Mouse (Mus musculus): ENCODE measurements around the gene Tada2b.

Gene Tada2b

DNA sequence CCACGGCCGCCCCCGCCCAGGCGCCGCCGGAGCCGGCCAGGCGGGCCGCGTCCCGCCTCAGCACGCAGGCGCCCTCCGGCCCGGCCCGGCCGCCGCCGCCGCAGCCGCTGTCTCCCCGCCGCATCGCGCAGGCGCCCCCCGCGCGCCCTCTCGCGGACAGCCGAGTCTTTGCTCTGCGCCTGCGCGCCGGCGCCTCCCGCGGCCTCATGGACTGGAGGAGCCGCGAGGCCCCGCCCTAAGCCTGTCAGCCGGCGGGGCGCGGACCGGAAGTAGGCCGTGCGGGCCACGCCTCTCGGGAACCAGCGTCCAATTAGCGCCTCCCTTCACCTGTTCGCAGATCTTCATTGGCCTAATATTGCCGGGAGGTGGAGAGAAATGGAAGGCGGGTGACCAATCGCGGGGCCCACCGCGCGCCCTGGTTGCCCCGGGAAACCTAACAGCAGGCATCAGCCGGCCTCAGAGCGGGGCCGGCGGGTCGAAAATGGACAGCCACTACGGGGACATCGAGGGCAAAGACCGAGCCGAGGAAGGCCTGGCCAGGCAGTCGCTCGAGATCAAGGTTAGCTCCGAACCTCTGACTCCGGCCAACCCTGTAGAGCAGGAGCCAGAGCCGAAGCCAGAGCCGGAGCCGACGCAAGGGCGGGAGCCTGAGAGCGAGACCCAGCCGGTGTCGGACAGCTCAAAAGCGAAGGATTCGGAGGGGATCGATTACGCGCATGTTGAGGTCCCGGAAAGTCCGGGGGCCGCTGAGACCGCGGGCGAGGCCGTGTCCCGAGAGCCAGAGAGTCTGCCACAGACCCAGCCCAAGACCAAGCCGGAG is at the start of gene Tada2b, which contains the start of gene Ccdc96:
Tada2b (minus strand) TSS at position 115 of the 820 bp plus-strand sequence.
Ccdc96 (plus strand) TSS at position 418 of the 820 bp plus-strand sequence.
- DNase-seq (ENCODE audit: low spot score in 2 of 2): peak; percentile 99

- DNase-seq (ENCODE audit: low spot score in 2 of 2): peak; percentile 94 to 95
These were observed 46.2 kb upstream of the Tada2b start for GRCm38 (mm10) chr5:36530129-36530751.

DNA sequence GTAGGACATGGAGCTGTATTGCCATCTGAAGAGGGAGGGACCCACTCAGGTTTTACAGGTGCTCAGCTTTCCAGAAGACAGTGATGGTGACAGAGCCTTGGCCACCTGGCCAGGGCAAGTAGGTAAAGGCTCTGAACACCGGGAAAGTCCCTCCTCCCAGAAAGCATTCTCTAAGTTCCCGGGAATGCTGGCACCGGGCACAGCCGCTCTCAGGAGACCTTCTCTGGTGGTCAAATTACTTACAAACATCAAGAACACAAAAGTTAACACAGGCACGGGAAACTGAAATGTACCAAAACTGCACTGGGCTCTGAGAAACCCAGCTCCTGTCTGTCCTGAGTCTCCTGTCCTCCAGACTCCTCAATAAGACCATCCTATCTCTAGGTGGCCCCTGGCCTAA is 45.6 kb upstream of the Tada2b start:
- DNase-seq (ENCODE audit: low spot score in 2 of 2): no peak

DNA sequence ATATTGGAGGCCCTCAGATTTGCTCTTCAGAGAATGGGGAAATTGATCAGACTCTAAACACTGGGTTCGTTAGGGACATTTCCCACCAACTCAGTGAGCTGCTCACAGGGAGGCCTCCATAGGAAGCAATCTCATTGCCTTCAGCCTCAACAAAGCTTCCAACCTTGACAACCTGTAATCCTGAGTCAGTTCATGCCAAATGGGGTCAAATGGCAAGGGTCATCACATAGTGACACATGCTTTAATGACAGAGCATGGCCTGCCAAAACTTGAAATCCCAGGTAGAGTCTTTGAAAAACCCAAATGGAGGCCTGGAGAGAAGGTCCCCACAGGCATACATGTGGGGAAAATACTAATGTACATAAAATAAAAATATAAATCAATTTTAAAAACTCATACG is 42.8 kb upstream of the Tada2b start:
- no peak for DNase-seq (ENCODE audit: low spot score in 2 of 2)

DNA sequence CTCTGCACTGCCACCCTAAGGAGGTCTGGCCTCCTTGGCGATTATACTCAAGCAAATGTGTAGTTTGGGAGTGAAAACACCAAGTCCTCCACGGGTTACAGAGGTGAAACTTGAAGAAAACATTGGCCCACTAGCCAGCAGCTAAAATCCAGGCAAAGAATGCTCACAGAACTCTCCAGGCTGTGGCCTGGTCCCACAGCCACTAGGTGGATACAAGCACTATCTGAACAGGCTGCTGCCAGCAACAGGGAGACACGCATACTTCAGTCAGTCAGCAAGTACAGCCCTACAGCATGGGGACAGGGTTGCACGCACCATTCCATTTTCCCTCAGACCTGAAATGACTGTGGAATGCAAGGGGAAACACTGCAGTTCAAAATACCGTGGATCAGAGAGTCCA is 42.2 kb upstream of the Tada2b start:
- DNase-seq (ENCODE audit: low spot score in 2 of 2): no peak

- DNase-seq (ENCODE audit: low spot score in 2 of 2): no peak
These were observed 41.1 kb upstream of the Tada2b start for GRCm38 (mm10) chr5:36525216-36525615.

DNA sequence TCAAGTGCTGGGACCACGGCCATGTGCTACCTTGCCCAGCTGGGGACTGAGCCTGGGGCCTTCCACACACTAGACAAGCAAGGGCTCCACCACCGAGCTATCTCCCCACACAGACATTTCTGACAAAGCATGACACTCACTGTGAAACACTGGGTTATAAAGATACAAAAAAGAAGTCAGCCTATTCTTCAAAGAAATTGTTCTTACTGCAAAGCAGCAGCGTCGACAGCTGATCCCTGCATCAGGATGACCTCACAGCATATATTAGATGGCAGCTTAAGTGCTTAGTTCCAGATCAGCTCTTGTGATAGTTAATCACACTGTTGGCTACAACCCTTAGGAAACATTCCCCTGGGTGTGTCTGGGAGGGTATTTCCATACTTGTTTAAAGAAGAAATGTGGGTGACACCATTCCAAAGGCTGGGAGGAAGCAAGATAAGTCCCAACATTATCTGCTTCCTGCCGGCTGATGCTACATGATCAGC is 39.2 kb upstream of the Tada2b start:
- no peak for DNase-seq (ENCODE audit: low spot score in 2 of 2)

DNA sequence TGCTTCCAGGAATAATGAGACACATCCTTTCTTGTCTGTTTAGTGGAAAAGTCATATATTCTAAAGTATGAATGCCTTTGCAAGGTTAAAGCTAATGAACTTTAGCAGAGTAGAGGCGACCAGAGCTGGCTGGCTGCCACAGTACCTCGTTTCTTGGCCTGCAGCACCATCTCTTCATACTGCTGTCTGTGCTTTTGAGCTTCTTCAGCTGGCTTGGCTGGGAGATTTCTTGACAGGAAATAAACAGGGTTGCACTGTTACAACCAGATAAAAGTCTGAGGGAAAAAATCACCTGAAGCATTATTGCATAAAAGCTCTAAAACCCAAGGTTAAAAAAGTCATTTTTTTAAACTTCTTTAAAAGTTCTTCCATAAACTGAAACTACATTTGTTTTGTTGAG is 38.7 kb upstream of the Tada2b start:
- DNase-seq (ENCODE audit: low spot score in 2 of 2): no peak

DNA sequence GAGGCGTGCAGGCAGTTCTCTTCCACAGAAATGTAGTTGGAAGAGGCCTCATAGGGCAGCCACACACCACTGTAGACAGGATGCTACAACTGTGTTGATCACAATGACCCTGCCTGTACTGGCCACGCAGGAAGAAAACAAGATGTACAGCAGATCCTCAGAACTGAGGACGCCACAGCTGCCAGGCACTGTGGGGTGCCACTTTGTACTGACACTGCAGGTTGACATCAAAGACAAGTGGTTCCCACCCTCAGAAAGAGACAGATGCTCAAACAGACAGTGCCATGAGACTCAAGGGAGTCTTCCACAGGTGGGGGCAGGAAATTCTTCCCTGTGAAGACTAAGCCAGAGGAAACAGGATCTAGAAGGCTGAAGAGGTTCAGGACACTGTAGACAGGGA is 35.7 kb upstream of the Tada2b start:
- DNase-seq (ENCODE audit: low spot score in 2 of 2): no peak

DNA sequence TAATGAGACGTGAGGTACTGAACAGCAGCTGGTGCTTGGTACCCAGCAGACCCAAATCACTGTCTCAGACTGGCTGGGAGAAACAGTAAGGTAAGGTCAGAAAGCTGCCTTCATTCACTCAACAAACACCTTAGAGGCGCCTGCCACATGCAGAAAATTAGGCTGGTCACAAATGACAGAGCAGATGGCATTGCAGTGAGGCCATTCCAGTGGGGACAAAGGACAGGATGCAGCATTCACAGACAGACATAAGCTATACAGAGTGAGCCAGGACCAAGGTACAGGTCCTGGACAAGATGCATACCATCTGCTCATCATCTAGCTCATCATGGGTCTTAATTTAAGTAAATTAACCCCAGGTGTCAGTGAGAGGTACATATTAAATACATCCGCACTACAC is 33.5 kb upstream of the Tada2b start:
- no peak for DNase-seq (ENCODE audit: low spot score in 2 of 2)

GRCm38 (mm10) chr5:36515558-36515957 is 31.5 kb upstream of the Tada2b start:
- DNase-seq (ENCODE audit: low spot score in 2 of 2): no peak

- DNase-seq (ENCODE audit: low spot score in 2 of 2): no peak
These were observed 31.0 kb upstream of the Tada2b start for GRCm38 (mm10) chr5:36515126-36515525.

DNA sequence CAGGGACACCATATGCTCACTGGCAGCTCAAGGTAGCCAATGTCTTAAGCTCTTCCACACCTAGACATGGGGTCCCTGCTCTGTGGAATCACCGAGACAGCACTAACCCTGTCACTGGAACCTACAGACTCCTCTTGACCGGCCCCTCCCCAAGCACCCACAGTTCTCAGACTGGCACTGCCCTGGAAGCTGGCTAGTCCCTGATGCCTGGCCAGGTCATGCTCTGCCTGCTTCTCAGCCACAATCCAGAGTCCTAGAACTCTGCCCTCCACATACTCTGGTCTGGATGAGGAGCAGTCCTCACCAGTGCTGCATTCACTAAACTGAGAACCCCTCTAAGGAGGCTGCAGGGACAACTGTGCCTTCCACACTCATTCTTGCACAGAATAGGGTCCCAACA is 26.9 kb upstream of the Tada2b start:
- no peak for DNase-seq (ENCODE audit: low spot score in 2 of 2)

DNA sequence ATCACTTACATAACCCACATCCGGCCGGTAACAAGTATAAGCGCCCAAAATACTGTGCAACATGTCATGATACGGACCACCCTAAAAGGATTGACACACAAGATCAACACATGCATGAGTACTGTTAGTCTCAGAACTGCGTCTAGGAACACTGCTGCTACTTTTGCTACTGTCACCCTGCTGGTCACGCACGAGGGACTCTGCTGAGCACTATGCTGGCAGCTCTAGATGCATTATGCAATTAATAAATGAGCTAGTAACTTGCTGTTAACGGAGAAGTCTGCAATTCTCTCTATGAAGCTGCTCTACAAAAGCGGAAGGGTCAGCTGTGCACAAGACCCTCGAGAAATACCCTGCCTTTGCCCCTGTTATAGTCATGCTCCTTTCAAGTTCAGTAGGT is 24.3 kb upstream of the Tada2b start:
- no peak for DNase-seq (ENCODE audit: low spot score in 2 of 2)

DNA sequence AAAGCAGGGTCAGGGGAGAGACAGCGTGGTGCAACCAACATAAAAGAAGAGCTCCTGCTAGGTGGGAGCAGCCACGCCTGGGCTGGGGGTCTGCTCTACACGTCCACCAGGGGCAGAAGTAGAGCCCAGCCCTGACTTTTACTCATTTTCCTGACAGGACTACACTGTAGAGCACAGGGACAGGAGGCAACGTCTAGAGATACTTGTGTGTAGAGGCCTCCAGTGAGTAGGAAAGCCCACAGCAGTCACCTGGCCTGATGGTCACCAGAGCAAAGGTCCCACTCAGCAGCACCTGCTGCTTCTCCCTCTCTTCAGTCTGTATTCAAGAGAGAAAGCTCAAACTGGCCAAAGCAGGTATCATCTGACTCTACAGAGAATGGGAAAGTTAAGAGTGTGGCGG is 21.6 kb upstream of the Tada2b start:
- DNase-seq (ENCODE audit: low spot score in 2 of 2): no peak

DNA sequence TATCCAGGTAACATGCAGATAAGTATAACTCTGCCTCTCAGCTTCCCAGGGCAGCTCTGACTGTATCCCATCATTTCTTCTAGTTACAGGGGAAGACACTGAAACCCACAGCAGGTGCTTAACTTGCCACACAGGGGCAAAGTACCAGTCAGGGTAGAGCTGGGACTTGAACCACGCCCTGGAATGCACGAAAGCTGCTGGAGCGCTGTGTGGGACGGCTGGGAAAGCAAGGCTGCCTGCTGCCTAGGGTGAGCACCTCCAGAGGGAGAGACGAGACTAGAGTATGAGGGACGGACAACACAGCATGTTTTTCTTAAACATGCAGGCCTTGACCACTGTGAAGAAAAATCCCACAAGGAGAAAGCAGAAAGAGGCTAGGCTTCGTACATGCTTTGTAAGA is 21.1 kb upstream of the Tada2b start:
- DNase-seq (ENCODE audit: low spot score in 2 of 2): no peak

DNA sequence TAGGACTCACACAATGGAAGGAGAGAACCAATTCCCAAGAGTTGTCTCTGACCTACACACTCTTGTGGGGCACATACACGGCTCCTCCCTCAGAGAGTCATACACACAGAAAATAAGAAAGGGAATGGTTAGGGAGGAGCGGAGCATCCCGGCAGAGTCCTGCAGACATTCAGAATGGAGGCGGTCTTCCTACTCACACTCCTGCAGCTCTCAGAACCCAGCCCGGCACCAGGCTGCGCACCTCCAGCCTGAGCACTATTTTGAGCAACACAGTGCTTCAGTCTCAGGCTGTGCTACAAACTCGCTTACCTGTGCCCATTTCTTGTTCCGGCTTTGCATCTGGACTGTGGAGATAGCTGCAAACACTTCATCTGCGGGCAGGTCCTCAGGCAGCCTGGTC is 10.6 kb upstream of the Tada2b start:
- no peak for DNase-seq (ENCODE audit: low spot score in 2 of 2)

DNA sequence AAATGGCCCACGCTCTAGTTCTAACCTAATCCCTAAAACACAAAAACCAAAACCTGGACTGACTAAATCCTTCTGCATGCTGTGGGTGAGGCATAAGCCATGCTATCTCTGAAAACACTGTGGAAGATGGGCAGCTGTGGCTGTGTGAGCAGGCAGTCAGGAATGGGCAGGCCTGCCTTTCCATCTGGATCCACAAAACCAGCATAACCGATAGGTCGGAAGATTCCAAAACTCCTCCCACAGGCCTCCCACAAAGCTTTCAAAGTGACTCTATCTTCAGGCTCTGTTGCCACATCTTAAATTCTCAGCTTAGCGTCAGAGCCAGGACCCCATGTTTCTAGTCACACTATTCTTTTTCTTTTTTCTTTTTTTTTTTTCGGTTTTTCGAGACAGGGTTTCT is 9.8 kb upstream of the Tada2b start:
- peak in 1 of 2 experiments; percentile 55 for DNase-seq (ENCODE audit: low spot score in 2 of 2)

DNA sequence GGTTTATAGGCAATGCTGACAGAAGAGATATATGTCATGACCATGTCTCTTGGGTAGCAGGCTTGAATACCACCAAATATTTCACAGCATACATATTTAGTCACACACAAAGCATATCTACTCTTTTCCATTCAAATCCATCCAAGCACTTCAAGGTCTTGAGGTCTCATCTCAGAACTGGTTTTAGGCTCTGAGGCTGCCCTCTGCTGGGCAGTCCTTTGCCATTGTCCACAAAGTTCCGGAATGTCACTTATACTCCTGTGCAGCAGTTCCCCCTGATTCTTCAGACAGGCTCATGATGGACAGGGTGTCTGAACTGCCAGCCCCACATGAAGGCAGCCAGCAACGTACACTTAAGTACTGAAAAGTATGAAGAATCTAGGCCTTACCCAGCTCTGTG is 5.1 kb upstream of the Tada2b start:
- no peak for DNase-seq (ENCODE audit: low spot score in 2 of 2)

- no peak for DNase-seq (ENCODE audit: low spot score in 2 of 2)
These were observed 1.2 kb upstream of the Tada2b start for GRCm38 (mm10) chr5:36485306-36485705.

DNA sequence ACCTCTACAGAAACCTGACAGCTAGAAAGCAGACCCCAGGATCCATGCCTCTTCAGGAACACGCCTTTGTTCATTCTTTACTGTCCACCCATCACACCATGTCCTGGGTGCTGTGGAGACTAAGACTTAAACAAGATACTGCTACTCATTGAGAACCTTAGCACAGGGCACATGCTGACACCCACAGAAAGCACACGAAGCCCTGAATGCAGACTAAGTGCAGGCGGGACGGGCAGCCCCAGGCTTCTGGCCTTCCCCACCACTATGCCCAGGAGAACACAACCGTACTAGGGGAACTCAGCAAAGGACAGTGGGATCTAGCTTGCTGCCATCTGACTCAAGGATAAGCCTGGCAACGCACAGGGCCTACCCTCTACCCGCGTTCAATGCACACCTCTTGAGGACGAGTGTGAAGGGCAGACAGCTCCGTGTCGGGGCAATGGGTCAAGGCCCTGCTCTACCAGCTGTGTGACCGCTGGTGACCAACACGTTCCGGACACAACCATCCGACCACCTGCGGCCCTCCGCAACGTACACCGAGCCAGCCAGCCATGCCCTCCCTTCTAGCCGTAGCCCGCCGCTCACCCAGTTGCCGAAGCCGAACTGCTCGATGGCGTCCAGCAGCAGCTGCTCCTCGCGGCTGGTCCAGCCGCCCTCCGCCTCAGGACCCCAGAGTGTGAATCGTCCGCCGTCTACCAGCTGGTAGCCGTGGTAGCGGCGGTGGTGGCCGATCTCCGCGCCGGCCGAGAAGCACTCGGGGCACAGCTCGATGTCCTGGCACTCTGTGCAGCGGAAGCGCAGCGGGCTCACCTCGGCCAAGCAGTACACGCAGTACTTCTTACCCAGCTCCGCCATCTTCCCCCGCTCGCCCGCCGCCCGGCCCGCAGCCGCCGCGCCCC is 633 bp downstream of the Tada2b start:
- no peak for DNase-seq (ENCODE audit: low spot score in 2 of 2)

DNA sequence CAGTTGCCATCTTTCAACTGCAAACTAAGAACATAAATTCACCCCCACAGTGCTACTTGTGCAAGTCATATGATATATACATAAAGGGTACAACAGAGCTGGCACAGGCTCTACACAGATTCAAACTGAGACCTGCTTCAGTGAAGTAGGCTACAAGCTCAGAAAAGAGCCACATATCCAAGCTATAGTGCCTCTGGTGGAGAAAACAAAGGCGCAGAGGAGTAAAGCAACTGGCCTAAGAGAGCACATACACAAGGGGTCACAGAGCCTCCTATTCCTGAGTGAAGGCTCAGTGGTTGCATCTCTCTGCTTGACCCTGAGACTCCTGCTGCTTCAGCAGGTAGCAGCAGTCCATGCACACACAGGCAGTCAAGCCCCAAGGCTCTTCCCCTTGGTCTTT is 3.0 kb downstream of the Tada2b start:
- no peak for DNase-seq (ENCODE audit: low spot score in 2 of 2)
